Mouse (Mus musculus) cortical plate, adult 2 months (tissue): ENCODE data around the gene Pacsin3.

Experiments
- CTCF ChIP-seq: fragments of 200-500 bp; IDR thresholded peaks from 2 replicates; pipeline ENCODE4 v1.5.1; 2011; ENCODE audit warnings: mild to moderate bottlenecking, control low read depth, low read length; ENCODE audit not compliant: insufficient read depth; ENCODE audit errors: extremely low read depth
- POLR2A ChIP-seq: fragments of 200-500 bp; IDR thresholded peaks from 2 replicates; pipeline ENCODE4 v1.6.1; 2011; ENCODE audit warnings: mild to moderate bottlenecking, low read length, control low read depth; ENCODE audit not compliant: insufficient read depth; ENCODE audit errors: extremely low read depth

DNA sequence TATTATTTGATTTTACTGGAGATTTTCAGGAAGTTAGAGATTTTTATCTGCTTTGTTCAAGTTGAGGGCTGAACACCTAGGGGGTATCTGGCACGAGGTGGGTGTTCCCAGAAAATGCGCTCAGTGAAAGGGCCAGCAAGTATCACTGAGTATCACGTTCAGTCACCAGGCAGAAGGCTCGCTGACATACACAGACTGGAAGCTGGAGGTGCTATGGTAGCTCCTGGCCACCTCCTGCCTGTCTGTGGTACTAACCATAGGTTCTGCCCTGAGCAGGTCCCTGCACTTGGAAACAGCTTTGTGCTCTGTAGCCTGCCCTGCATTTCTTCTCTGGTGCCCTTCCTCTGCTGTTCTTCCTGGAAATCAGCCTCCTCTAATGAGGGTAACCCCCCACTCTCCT lies 3.2 kb upstream of the Pacsin3 start:
- no peak for TF ChIP-seq CTCF
- TF ChIP-seq POLR2A: no peak
